Mouse (Mus musculus) midbrain, postnatal 0 days (tissue): Measurements from ENCODE around the gene Zfp672. TPM values are rescaled to one million over a fixed set of nuclear protein-coding genes. Genes with fewer than 3 reads are reported as not detected.

Experiments used
- ATAC-seq: fragments of 200-750 bp; cut with Nextera tagmentation; 2 replicates; pipeline ENCODE4 v1.8.0; 2017; ENCODE audit warnings: moderate number of reproducible peaks, mild to moderate bottlenecking, moderate TSS enrichment, moderate library complexity; ENCODE audit not compliant: low FRiP score
- DNase-seq: peaks from one replicate; pipeline ENCODE4 v3.0.0-alpha.2; 2015; ENCODE audit warnings: low spot score
- H3K27ac ChIP-seq: fragments of 300-500 bp; sonication (generic); 2 replicates; pipeline ENCODE4 v1.5.1; 2014; ENCODE audit warnings: low read depth, mild to moderate bottlenecking, low read length, mixed read lengths
- H3K27me3 ChIP-seq: fragments of 300-500 bp; sonication (generic); 2 replicates; pipeline ENCODE4 v1.6.1; 2014; ENCODE audit warnings: low read length, control low read depth, mixed read lengths; ENCODE audit not compliant: insufficient read depth
- H3K36me3 ChIP-seq: fragments of 300-500 bp; sonication (generic); 2 replicates; pipeline ENCODE4 v1.6.1; 2014; ENCODE audit warnings: low read length, control low read depth, mixed read lengths; ENCODE audit not compliant: insufficient read depth
- H3K4me1 ChIP-seq: fragments of 300-500 bp; sonication (generic); 2 replicates; pipeline ENCODE4 v1.6.1; 2014; ENCODE audit warnings: mild to moderate bottlenecking, control low read depth, antibody characterized with exemption, low read length, mixed read lengths; ENCODE audit not compliant: insufficient read depth
- H3K4me2 ChIP-seq: fragments of 300-500 bp; sonication (generic); 2 replicates; pipeline ENCODE4 v1.6.1; 2014; ENCODE audit warnings: low read depth, mild to moderate bottlenecking, low read length, mixed read lengths; ENCODE audit not compliant: poor library complexity, severe bottlenecking
- H3K4me3 ChIP-seq: fragments of 300-500 bp; sonication (generic); 2 replicates; pipeline ENCODE4 v1.5.1; 2014; ENCODE audit warnings: low read depth, mild to moderate bottlenecking, low read length, moderate library complexity
- H3K9ac ChIP-seq: fragments of 300-500 bp; sonication (generic); replicated peaks from 2 replicates; pipeline ENCODE4 v1.6.1; 2014; ENCODE audit warnings: mild to moderate bottlenecking, low read length, moderate library complexity, mixed read lengths; ENCODE audit not compliant: poor library complexity, severe bottlenecking
- H3K9me3 ChIP-seq: fragments of 300-500 bp; sonication (generic); 2 replicates; pipeline ENCODE4 v1.6.1; 2016; ENCODE audit warnings: low read length, control low read depth
- CTCF ChIP-seq: IDR thresholded peaks from 2 replicates; pipeline ENCODE4 v1.5.1; 2016; ENCODE audit warnings: antibody characterized with exemption, mild to moderate bottlenecking
- WGBS: fragments of 180-500 bp; shearing (Covaris S2); extraction: QIAGEN DNeasy Blood & Tissue Kit; methylation state at CpG from one replicate; pipeline ENCODE4 v1.1.7; 2014; 5-methylcytosine and 5-hydroxymethylcytosine counted together
- polyA plus RNA-seq: library from polyadenylated mRNA; unstranded; fragments of >200 nt; fragmentation: Nextera tagmentation; extraction: Ambion mirVana; gene quantifications from 2 replicates; pipeline ENCODE4 v1.2.1, GENCODE M21; 2015
- total RNA-seq: library from RNA; depleted of rRNA; stranded (reverse); fragments of >200 nt; gene quantifications from 2 replicates; pipeline ENCODE4 v1.2.3, GENCODE M21; 2014

Zfp672 gene
- total and polyA plus RNA-seq, 2 experiments from 2014 or later: 38.1 to 46.9 TPM

DNA sequence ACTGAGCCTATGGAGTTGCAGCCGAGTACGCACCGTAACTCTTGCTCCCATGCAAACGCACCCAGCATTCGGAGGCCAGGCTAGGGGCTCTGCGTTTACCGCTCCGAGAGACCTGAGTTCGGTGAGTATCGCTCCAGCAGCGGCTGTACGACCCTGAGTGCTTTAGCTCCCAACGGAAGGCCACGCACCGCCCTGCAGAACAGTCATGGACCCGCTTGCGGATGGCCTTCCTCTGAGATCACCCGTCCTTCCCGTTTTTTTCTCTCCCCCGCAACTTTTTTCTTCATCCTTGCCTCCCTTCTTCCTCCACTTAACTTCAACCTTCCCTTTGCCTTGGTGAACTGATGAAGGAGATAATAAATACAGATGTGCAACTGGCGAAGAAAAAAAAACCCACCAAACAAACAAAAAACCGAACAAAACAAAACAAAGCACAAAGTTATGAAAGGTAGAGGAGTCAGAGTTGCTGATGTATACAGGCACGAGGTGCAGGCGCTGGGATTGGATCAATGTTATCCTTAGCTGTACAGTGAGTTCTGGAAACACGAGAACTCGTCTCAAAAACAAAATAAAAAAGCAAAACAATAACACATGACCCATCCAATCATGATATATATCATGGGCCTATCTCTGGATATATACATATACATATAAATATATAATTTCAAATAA, 27.2 kb downstream of the Zfp672 start:
- Histone ChIP-seq H3K27me3 (no peaks in the 10 kb centered on the region), H3K4me3 (peak overlapping the region; percentile 63), H3K4me2 (peak overlapping the region; percentile 55), H3K9me3 (no peaks in the 10 kb centered on the region), H3K9ac (peak overlapping the region; percentile 55), H3K36me3 (no peaks in the 10 kb centered on the region), H3K27ac (peak overlapping the region; percentile 79), H3K4me1 (peaks cover 5% of the 10 kb centered on the region; the same call in 1 of the 2 replicates)
- ATAC-seq (peak; percentile 15), DNase-seq (no peak)
- WGBS: under 1% methylated on average over 26 of the region's 26 CpGs
- no peak for TF ChIP-seq CTCF

DNA sequence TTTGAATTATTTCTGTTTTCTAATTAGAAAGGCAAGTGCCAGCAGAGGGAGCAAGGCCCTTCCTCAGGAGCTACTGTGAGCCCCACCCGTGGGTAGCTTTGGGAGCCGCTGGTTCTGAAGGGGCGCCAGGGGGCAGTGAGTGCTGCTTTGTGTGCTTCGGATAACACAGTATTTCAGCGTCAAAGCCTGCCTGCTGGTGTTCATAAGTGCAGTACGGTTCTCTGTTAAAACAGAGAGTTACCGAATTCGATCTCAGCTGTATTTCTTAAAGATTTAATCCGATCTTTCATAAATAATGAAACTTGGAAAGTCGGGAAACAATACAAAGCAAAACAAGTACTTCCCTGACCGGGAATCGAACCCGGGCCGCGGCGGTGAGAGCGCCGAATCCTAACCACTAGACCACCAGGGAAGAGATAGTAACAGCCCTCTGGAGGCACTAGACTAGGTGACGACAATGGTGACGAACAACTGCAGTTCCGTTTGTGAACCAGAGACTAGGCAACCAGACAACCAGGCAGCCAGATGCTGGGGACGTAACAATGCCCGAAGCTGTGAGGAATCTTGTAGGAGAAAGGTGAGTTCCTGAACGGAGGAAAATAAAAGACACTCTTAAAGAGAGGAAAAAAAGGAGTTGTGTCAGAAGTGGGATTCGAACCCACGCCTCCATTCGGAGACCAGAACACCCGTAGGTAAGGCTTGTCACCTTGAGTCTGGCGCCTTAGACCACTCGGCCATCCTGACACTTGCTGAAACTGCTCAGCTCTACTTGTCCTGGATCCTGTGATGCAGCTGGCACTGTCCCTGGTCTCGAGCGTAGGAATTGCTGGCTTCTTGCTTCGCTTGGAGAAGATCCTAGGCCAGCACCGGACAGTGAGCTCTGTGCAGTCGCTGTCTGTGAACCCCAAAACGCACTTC, 28.0 kb downstream of the Zfp672 start:
- Histone ChIP-seq H3K4me2 (peak overlapping the region; percentile 55), H3K9me3 (no peaks in the 10 kb centered on the region), H3K4me1 (no peaks in the 10 kb centered on the region), H3K9ac (peak overlapping the region; percentile 55), H3K36me3 (no peaks in the 10 kb centered on the region), H3K4me3 (peak overlapping the region; percentile 63), H3K27ac (peak overlapping the region; percentile 79), H3K27me3 (no peaks in the 10 kb centered on the region)
- peak; percentile 94 for TF ChIP-seq CTCF
- WGBS: under 1% methylated on average over 36 of the region's 36 CpGs
- peak; percentile 98 for DNase-seq
- ATAC-seq: peak; percentile 93

DNA sequence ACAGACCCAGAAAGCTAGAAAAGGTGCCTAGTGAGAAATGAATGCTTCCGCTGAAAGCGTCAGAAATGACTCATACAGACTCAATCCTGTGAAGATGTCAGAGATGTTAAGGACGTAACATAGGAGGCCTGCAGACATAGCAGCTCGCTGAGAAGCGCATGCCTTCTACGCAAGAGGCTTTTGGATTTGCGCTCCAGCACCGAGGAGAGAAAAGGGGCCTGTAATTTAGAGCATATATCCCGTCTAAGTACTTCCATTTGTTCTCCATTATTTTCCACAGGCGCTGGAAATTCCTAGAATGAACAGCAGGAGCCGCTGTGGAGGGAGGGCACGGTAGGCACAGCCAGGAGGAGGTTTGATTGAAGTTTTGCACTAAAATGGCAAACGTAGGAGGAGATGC, 29.1 kb downstream of the Zfp672 start:
- Histone ChIP-seq H3K4me1 (no peaks in the 10 kb centered on the region), H3K9ac (0 out of 2 replicates have a peak overlapping the region, but pooled peaks have one; percentile 29), H3K9me3 (no peaks in the 10 kb centered on the region), H3K27me3 (no peaks in the 10 kb centered on the region), H3K36me3 (no peaks in the 10 kb centered on the region), H3K4me2 (peak overlapping the region; percentile 46), H3K4me3 (peak overlapping the region; percentile 63), H3K27ac (peak overlapping the region; percentile 79)
- peak; percentile 70 for DNase-seq
- ATAC-seq: peak; percentile 39; the same call in 1 of the 2 replicates
- WGBS: 8% methylated on average over 13 of the region's 13 CpGs
- peak; percentile 88 for TF ChIP-seq CTCF

DNA sequence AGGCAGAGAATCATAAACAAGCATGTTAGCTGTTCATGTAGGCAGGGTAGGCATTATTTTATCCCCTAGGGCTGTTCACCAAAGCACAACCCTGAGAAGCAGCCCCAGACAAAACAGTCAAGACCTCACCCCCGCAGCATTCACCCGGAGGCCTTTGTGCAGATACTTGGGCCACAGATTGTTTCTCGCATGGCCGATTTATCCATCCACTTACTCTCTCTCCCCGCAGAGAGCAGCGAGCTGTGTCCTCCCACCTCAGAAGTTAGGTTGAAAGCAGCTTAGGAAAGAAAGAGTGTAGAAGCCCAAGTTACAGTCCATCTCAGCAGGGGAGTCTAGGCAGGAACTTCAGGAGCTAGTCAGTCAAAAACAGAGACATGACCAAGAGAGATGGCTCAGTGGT, 32.7 kb downstream of the Zfp672 start:
- Histone ChIP-seq H3K4me1 (no peaks in the 10 kb centered on the region), H3K36me3 (no peaks in the 10 kb centered on the region), H3K27me3 (no peaks in the 10 kb centered on the region), H3K4me2 (no peak overlapping the region), H3K27ac (no peak overlapping the region), H3K4me3 (no peak overlapping the region), H3K9ac (no peak overlapping the region), H3K9me3 (no peaks in the 10 kb centered on the region)
- 25% methylated on average over 6 of the region's 6 CpGs for WGBS
- TF ChIP-seq CTCF: no peak
- ATAC-seq: no peak
- no peak for DNase-seq

DNA sequence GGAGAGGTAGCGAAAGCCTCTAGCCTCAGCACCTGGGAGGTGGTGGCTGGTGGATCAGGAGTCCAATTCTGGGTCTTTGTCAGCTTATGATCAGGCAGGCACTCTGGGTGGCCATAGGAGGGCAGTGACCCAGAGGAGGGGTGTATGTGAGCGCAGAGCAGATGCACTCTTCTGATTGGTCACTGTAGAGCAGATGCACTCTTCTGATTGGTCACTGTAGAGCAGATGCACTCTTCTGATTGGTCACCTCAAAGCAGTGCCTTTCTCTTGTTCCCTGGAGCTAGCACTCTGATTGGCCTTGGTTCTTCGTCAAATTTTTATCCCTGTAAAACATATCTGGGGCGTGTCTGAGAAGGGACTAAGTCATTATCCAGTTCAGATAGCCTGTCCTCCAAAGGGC, 37.3 kb downstream of the Zfp672 start:
- Histone ChIP-seq H3K9me3 (no peaks in the 10 kb centered on the region), H3K36me3 (no peaks in the 10 kb centered on the region), H3K27me3 (no peaks in the 10 kb centered on the region), H3K9ac (no peak overlapping the region), H3K27ac (no peak overlapping the region), H3K4me1 (no peaks in the 10 kb centered on the region), H3K4me2 (no peak overlapping the region), H3K4me3 (no peak overlapping the region)
- ATAC-seq (no peak), DNase-seq (no peak)
- 58% methylated on average over 4 of the region's 4 CpGs for WGBS
- TF ChIP-seq CTCF: no peak

DNA sequence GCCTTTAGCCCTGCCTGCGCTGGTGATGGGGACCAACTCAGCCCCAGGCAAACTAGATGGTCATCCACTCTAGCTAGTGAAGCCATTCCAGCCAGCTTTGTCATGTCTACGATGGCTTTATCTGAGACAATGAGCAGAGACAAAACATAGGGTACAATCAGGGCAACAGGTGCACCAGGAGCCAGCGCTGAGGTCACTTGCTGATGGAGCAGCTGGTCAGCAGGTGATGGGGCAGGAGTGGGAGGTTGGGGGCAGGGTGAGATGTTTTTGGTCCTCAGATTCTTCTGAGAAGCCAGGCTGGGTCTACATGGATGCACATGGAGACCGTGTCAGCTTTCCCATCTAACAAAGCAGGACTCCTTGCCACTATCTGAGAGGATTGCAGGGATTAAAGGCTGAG, 39.3 kb downstream of the Zfp672 start:
- Histone ChIP-seq H3K9me3 (no peaks in the 10 kb centered on the region), H3K9ac (no peak overlapping the region), H3K36me3 (no peaks in the 10 kb centered on the region), H3K27ac (no peak overlapping the region), H3K4me3 (no peak overlapping the region), H3K27me3 (no peaks in the 10 kb centered on the region), H3K4me1 (no peaks in the 10 kb centered on the region), H3K4me2 (no peak overlapping the region)
- DNase-seq (no peak), ATAC-seq (no peak)
- 94% methylated on average over 4 of the region's 4 CpGs for WGBS
- TF ChIP-seq CTCF: no peak
